Mouse (Mus musculus) cortical plate, adult 2 months (tissue): ENCODE data around the gene Ube2e3. TPM values are rescaled to one million over a fixed set of nuclear protein-coding genes. Genes with fewer than 3 reads are reported as not detected.

Experiments
- H3K27ac ChIP-seq: fragments of 200-500 bp; 2 replicates; pipeline ENCODE4 v1.5.1; 2012; ENCODE audit warnings: low read length, control low read depth, inconsistent platforms; ENCODE audit not compliant: insufficient read depth
- H3K4me1 ChIP-seq: fragments of 200-500 bp; 2 replicates; pipeline ENCODE4 v1.6.1; 2011; ENCODE audit warnings: low read length; ENCODE audit not compliant: control insufficient read depth, insufficient read depth
- H3K4me3 ChIP-seq: fragments of 200-500 bp; 2 replicates; pipeline ENCODE4 v1.5.1; 2011; ENCODE audit warnings: mild to moderate bottlenecking, low read length, control low read depth; ENCODE audit not compliant: insufficient read depth
- CTCF ChIP-seq: fragments of 200-500 bp; IDR thresholded peaks from 2 replicates; pipeline ENCODE4 v1.5.1; 2011; ENCODE audit warnings: mild to moderate bottlenecking, control low read depth, low read length; ENCODE audit not compliant: insufficient read depth; ENCODE audit errors: extremely low read depth
- POLR2A ChIP-seq: fragments of 200-500 bp; IDR thresholded peaks from 2 replicates; pipeline ENCODE4 v1.6.1; 2011; ENCODE audit warnings: mild to moderate bottlenecking, low read length, control low read depth; ENCODE audit not compliant: insufficient read depth; ENCODE audit errors: extremely low read depth
- polyA plus RNA-seq: library from polyadenylated mRNA; depleted of rRNA; stranded (reverse); fragments of >200 nt; gene quantifications from 2 replicates; pipeline ENCODE4 v1.2.3, GENCODE M21; 2012

Ube2e3 gene
- polyA plus RNA-seq, 1 experiment: 59.6 TPM

DNA sequence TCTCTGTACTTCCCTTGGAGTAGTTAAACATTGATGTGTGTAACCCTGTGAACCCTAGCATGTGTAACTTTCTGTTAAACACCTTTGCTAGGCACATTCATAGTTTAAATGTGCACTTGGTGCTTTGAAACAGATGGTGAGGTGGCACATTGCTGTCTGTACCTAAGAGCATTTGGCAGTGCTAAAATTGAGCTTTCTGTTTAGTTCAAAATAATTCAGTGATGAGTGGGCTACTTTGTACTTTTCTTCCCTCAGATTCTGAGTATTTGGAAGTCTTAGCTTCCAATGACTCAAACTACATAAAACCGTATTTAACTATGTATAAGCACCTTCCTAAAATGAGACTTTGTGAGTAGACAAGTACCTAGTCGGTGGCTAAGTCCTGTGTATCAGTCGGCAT, 59.7 kb downstream of the Ube2e3 start:
- peak overlapping the region; percentile 59; the same call in 1 of the 2 replicates for H3K27ac ChIP-seq
- H3K4me1 ChIP-seq: peaks cover 14% of the 10 kb centered on the region
- TF ChIP-seq CTCF: no peak
- TF ChIP-seq POLR2A: no peak
- H3K4me3 ChIP-seq: no peak overlapping the region

DNA sequence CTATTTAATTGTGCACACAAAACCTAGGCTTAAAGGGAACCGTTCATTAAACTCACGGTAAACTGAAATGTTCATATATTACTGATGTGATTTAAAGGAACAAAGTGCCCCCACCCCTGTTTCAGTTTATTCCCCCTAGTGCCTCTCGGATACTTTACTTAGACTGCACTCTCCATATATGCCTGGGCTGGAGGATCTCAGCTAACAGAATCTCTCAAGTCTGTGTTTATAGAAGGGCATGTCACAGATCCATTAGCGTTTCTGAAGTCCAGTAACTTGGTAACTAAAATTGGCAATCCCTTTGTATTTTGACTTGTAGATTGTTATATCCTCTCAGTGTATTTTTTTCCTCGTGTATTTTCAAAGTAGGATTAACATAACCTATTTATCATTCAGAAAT, 60.2 kb downstream of the Ube2e3 start:
- Histone ChIP-seq H3K27ac (no peak overlapping the region), H3K4me1 (peaks cover 12% of the 10 kb centered on the region), H3K4me3 (no peak overlapping the region)
- TF ChIP-seq POLR2A: no peak
- no peak for TF ChIP-seq CTCF

DNA sequence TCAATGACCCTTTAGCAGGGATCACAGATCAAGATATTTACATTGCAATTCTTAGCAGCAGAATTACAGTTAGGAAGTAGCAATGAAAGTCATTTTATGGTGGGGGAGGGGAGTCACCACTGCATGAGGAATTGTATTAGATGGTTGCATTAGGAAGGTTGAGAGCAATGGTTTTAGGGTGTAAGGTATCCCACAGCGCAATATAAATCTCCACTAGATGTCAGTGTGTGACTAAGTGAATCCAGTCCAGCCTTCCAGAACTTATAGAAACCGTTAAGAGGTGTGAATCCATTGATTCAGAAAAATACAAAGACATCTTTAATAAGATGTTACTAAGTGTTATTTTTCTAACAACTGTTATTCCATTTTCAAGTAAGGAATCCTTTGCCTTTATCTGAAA, 63.4 kb downstream of the Ube2e3 start:
- no peak overlapping the region for H3K4me3 ChIP-seq
- H3K4me1 ChIP-seq: peaks cover 12% of the 10 kb centered on the region
- H3K27ac ChIP-seq: no peak overlapping the region
- TF ChIP-seq CTCF (0 out of 2 replicates have a peak, but pooled peaks have one; percentile 5), POLR2A (no peak)

DNA sequence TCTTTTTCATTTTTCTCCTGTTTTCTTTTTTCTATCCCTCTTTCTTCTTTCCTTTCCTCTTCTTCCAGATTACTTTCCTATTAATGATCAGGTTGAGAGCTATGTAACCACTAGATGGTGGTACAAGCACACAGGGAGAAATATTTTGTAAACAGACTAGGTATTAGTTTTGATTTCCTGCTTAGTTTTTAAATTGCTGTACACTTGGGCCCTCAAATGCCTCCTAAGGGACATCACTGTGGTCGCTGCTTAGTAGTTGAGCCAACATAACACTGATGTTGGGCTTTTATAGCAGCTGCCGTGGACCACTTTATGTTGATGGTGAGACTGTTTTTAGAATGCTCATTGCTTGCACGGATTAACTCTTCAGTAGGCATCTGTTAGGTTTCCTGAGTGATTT, 91.5 kb downstream of the Ube2e3 start:
- H3K4me1 ChIP-seq: no peaks in the 10 kb centered on the region; the same call in 1 of the 2 replicates
- peak overlapping the region; percentile 32 for H3K4me3 ChIP-seq
- TF ChIP-seq CTCF: 0 out of 2 replicates have a peak, but pooled peaks have one; percentile 15
- no peak for TF ChIP-seq POLR2A
- H3K27ac ChIP-seq: no peak overlapping the region

DNA sequence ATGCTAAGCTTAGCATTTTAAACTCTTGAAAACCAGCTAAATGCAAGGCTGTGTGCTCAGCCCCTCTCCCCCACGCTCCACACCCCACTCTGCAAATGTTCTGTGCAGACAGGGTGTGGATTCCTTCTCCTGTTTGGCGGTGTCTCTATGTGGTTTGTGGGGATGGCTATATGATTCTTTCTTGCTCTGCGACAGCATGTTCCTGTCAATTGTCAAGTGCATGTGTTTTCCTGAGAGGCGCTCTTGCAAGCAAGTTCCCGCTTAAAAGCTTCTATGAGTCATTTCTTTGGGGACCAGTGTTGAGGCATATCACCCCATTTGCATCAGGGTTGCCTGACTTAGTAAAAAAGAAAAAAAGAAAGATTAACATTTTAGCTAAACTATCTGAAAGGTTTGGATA, 92.4 kb downstream of the Ube2e3 start:
- Histone ChIP-seq H3K27ac (no peak overlapping the region), H3K4me3 (no peak overlapping the region), H3K4me1 (no peaks in the 10 kb centered on the region; the same call in 1 of the 2 replicates)
- TF ChIP-seq CTCF (no peak), POLR2A (no peak)

DNA sequence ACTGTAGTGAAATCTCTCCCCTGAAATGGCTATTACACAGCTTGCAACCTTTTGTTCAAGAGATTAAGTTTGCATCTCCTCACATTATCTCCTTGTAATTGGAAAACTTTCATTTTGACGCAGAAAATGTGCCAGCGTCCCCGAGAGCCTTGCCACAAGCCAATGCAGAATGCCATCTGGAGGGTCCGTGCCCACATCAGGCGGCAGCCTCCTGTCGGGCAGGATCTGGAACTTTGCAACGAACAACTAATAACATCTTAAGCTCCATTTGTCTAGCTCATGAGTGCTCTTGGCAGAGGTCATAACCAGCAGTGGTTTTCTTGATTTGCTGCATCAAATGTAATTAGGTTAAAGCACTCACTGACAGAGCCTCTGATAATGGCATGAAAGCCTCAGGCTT, 93.1 kb downstream of the Ube2e3 start:
- H3K4me3 ChIP-seq: no peak overlapping the region
- no peak overlapping the region for H3K27ac ChIP-seq
- TF ChIP-seq CTCF (no peak), POLR2A (no peak)
- H3K4me1 ChIP-seq: no peaks in the 10 kb centered on the region; the same call in 1 of the 2 replicates

DNA sequence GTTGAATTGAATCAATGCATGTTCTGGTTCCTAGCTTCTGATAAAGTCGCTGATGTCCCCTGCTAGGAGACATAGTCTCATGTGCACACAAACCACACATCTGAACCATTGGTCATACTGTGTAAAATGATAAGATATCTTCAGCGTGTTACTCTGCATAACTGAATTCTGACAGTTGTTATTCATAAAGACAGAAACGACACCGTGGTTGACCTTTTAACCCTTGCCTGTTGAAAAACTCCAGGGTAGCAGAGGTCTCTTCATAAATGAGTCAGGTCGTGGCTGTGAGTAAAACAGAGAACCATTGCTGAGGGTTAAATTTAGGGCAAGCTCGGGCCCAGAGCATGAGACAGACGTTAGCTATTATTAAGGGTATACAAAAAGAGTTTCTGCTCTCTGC, 93.7 kb downstream of the Ube2e3 start:
- Histone ChIP-seq H3K4me3 (no peak overlapping the region), H3K27ac (no peak overlapping the region), H3K4me1 (no peaks in the 10 kb centered on the region; the same call in 1 of the 2 replicates)
- TF ChIP-seq POLR2A (no peak), CTCF (no peak)

DNA sequence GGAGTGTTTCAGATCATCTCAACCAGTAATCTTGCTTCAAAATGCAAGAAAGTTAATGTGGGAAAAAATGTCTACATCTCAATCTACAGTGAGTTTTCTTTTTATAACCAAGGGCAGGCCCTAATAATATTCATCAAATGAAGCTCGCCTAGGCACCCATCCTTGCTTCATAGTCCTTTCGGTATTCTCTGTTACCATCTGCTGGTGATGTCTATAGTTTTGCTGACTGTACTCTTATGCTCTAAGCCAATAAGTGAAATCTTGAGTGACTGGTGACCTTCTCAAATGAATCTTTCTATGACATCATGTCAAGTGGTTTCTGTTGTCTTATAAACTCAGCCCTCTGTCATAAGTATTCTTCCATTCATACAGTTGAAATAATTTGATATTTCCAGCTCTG, 97.1 kb downstream of the Ube2e3 start:
- H3K27ac ChIP-seq: no peak overlapping the region
- no peak for TF ChIP-seq POLR2A
- no peak for TF ChIP-seq CTCF
- no peak overlapping the region for H3K4me3 ChIP-seq
- H3K4me1 ChIP-seq: no peaks in the 10 kb centered on the region

DNA sequence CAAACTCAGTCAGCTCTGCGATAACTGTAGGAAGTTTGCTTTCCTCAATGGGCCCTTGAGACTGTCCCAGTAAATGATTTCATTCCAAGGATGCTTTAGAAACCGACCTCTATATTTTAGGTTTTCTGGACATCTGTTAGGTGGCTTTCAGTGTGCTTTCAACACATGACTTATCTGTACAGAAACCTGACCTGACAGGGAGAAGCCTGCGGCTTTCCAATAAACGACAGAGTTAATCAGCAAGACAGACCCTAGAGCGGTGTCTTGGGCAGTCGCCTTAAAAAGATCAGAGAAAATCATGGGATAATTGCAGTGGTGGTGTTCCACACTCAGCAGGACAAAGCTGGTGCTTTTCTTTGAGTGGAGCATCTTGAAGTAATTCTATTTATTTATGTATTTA, 97.5 kb downstream of the Ube2e3 start:
- Histone ChIP-seq H3K4me1 (no peaks in the 10 kb centered on the region), H3K27ac (no peak overlapping the region), H3K4me3 (no peak overlapping the region)
- TF ChIP-seq POLR2A (no peak), CTCF (no peak)

DNA sequence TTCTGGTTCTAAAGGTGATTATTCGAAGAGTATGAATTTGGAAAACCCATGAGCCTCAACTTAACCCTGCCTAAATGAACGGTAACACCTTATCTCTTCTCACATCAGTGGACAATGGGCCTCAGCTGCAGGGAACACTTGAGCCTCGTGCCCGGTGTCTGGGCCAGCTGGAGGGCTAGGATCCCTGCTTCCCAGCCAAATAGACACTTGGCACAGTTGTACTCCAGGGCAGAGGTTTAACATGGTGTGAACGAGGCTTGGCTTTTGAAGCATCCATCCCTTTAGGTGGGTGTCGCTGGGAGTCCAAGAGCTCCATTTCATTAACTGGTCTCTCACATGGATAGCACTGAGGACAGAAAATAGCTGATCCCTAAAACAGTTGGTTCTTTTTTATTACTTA, 102.2 kb downstream of the Ube2e3 start:
- Histone ChIP-seq H3K4me1 (no peaks in the 10 kb centered on the region), H3K27ac (no peak overlapping the region), H3K4me3 (no peak overlapping the region)
- TF ChIP-seq POLR2A: no peak
- TF ChIP-seq CTCF: no peak
